ENCODE assay signal across 8 mouse cellular contexts in genomic region chr5:96161578-96162398, GRCm38 (mm10). TPM values are rescaled to one million over a fixed set of nuclear protein-coding genes. Genes with fewer than 3 reads are reported as not detected.
DNase-seq lines count a peak whose midpoint lies in the region; ATAC-seq and TF ChIP-seq lines count a peak whose summit lies in the region.

No protein-coding gene starts in this region.

- H3K4me3 ChIP-seq in G1E (ENCODE audit: low read depth, low read length), result peak overlapping the region; percentile 97
- peak overlapping the region; percentile 99 for H3K4me3 ChIP-seq in cerebellum, adult 2 months (replicated peaks; ENCODE audit: insufficient read depth, low read depth, low read length)
- H3K4me3 ChIP-seq in hindbrain, embryonic 11.5 days (ENCODE audit: low read depth, low read length), result peak overlapping the region; percentile 83
- H3K4me3 ChIP-seq in lung, embryonic 15.5 days, result peak overlapping the region; percentile 93
- H3K4me3 ChIP-seq in thymus, adult 2 months (ENCODE audit: control insufficient read depth, insufficient read depth, low read length), result peak overlapping the region; percentile 77

- peak overlapping the region; percentile 68 for H3K4me2 ChIP-seq in hindbrain, embryonic 11.5 days (replicated peaks; ENCODE audit: low read depth, low read length)
- H3K4me2 ChIP-seq in lung, embryonic 15.5 days, result peak overlapping the region; percentile 76

- 1% methylated on average over 83 of the region's 114 CpGs for WGBS in cerebellum, adult 2 months
- 0% methylated on average over 55 of the region's 114 CpGs for WGBS in hindbrain, embryonic 11.5 days
- under 1% methylated on average over 70 of the region's 114 CpGs for WGBS in lung, embryonic 15.5 days
- WGBS in thymus, adult 2 months, result under 1% methylated on average over 90 of the region's 114 CpGs

- peak; percentile 30 for DNase-seq in G1E (ENCODE audit: low spot score)
- peak; percentile 68 to 76 for DNase-seq in cerebellum, adult 2 months
- DNase-seq in hindbrain, embryonic 11.5 days (ENCODE audit: low spot score), result peak; percentile 69
- DNase-seq in layer of hippocampus, adult 9-11 months, result peak; percentile 21
- DNase-seq in ovary, adult 18-20 months (ENCODE audit: low spot score), result peak; percentile 30
- peak; percentile 74 for DNase-seq in thymus, adult 2 months

- TF ChIP-seq POLR2A in cerebellum, adult 2 months (IDR thresholded peaks at IDR 0.05; ENCODE audit: borderline replicate concordance, insufficient read depth, low read length), result peak; percentile 35; the same call in 1 of the 2 replicates
- TF ChIP-seq POLR2A in thymus, adult 2 months (IDR thresholded peaks at IDR 0.05; ENCODE audit: control insufficient read depth, extremely low read depth, insufficient read depth, low read length, poor library complexity), result peak; percentile 63; the same call in 1 of the 2 replicates

- peaks cover 30% of the 10 kb centered on the region for H3K4me1 ChIP-seq in G1E (ENCODE audit: insufficient read depth, low read depth, low read length)
- no peaks in the 10 kb centered on the region; the same call in 1 of the 2 replicates for H3K4me1 ChIP-seq in cerebellum, adult 2 months (ENCODE audit: control insufficient read depth, insufficient read depth, low read length)
- H3K4me1 ChIP-seq in hindbrain, embryonic 11.5 days (replicated peaks; ENCODE audit: control insufficient read depth, insufficient read depth, low read length), result no peaks in the 10 kb centered on the region
- peaks cover 23% of the 10 kb centered on the region for H3K4me1 ChIP-seq in lung, embryonic 15.5 days
- H3K4me1 ChIP-seq in thymus, adult 2 months (replicated peaks; ENCODE audit: control insufficient read depth, insufficient read depth, low read length), result peaks cover 3% of the 10 kb centered on the region; the same call in 1 of the 2 replicates

- peaks cover 2% of the 10 kb centered on the region for H3K36me3 ChIP-seq in G1E (replicated peaks)
- no peaks in the 10 kb centered on the region for H3K36me3 ChIP-seq in hindbrain, embryonic 11.5 days (ENCODE audit: control insufficient read depth, insufficient read depth, low read length)
- H3K36me3 ChIP-seq in lung, embryonic 15.5 days, result no peaks in the 10 kb centered on the region
- no peaks in the 10 kb centered on the region for H3K36me3 ChIP-seq in thymus, adult 2 months (ENCODE audit: control insufficient read depth, insufficient read depth, low read length)

- H3K27ac ChIP-seq in cerebellum, adult 2 months (ENCODE audit: insufficient read depth, low read length), result peak overlapping the region; percentile 97
- peak overlapping the region; percentile 98 for H3K27ac ChIP-seq in hindbrain, embryonic 11.5 days (ENCODE audit: low read depth, low read length)
- peak overlapping the region; percentile 99 for H3K27ac ChIP-seq in lung, embryonic 15.5 days
- peak overlapping the region; percentile 97 for H3K27ac ChIP-seq in thymus, adult 2 months (ENCODE audit: control insufficient read depth, insufficient read depth, low read length)

- H3K9me3 ChIP-seq in G1E (replicated peaks), result peaks cover 6% of the 10 kb centered on the region
- no peaks in the 10 kb centered on the region for H3K9me3 ChIP-seq in hindbrain, embryonic 11.5 days (ENCODE audit: control insufficient read depth, low read length)
- no peaks in the 10 kb centered on the region for H3K9me3 ChIP-seq in lung, embryonic 15.5 days

- TF ChIP-seq CTCF in G1E (IDR thresholded peaks at IDR 0.05; ENCODE audit: low read depth, low read length), result no peak
- no peak for TF ChIP-seq CTCF in cerebellum, adult 2 months (IDR thresholded peaks at IDR 0.05; ENCODE audit: borderline replicate concordance, insufficient read depth, low read depth, low read length)
- TF ChIP-seq CTCF in thymus, adult 2 months (IDR thresholded peaks at IDR 0.05; ENCODE audit: borderline replicate concordance, control insufficient read depth, extremely low read depth, insufficient read depth, low read length, poor library complexity), result no peak

- ATAC-seq in G1E (ENCODE audit: extremely low read depth, insufficient number of reproducible peaks, low FRiP score, poor library complexity, severe bottlenecking), result no peak
- peak; percentile 51 for ATAC-seq in frontal cortex, adult (ENCODE audit: low TSS enrichment)
- peak; percentile 68 for ATAC-seq in hindbrain, embryonic 11.5 days (ENCODE audit: low FRiP score)
- ATAC-seq in lung, embryonic 15.5 days (ENCODE audit: borderline replicate concordance, extremely low read depth, low FRiP score, low TSS enrichment), result peak; percentile 49

- peak overlapping the region; percentile 98 for H3K9ac ChIP-seq in hindbrain, embryonic 11.5 days (ENCODE audit: low read depth, low read length)
- peak overlapping the region; percentile 98 for H3K9ac ChIP-seq in lung, embryonic 15.5 days

- no peaks in the 10 kb centered on the region for H3K27me3 ChIP-seq in G1E (ENCODE audit: insufficient read depth, low read length)
- no peaks in the 10 kb centered on the region for H3K27me3 ChIP-seq in cerebellum, adult 2 months (ENCODE audit: control insufficient read depth, insufficient read depth, low read length)
- no peaks in the 10 kb centered on the region for H3K27me3 ChIP-seq in hindbrain, embryonic 11.5 days (ENCODE audit: control insufficient read depth, insufficient read depth, low read length)
- H3K27me3 ChIP-seq in lung, embryonic 15.5 days, result no peaks in the 10 kb centered on the region
- H3K27me3 ChIP-seq in thymus, adult 2 months (ENCODE audit: control insufficient read depth, insufficient read depth, low read length), result no peaks in the 10 kb centered on the region

RNA-seq across cellular contexts. Expression of gene Cnot6l, which starts 2.2 kb away (rescaled TPM):
- total RNA-seq in G1E (2014; fragmentation: Nextera tagmentation) (190 and 198 TPM in 2 replicates), G1E (2017) (111 and 141 TPM in 2 replicates)
- polyA plus RNA-seq in G1E (2012), result 6.0 and 6.8 TPM in 2 replicates
- 14.9 and 15.2 TPM in 2 replicates for polyA plus RNA-seq in cerebellum, adult 2 months (2012; rRNA removed)
- polyA plus RNA-seq in hindbrain, embryonic 11.5 days (2014; fragmentation: Nextera tagmentation; extraction: Ambion mirVana), result 9.6 and 15.1 TPM in 2 replicates
- 22.9 and 23.4 TPM in 2 replicates for polyA plus RNA-seq in lung, embryonic 15.5 days (2015; fragmentation: Nextera tagmentation; extraction: Ambion mirVana)
- 23.0 and 27.3 TPM in 2 replicates for polyA plus RNA-seq in thymus, adult 2 months (2012; rRNA removed)

RNA-seq across cellular contexts. Expression of gene Mrpl1, which starts 47.5 kb away (rescaled TPM):
- total RNA-seq in G1E (2014; fragmentation: Nextera tagmentation) (42.5 and 46.2 TPM in 2 replicates), G1E (2017) (41.9 and 50.9 TPM in 2 replicates)
- polyA plus RNA-seq in G1E (2012), result 2.6 and 3.1 TPM in 2 replicates
- 12.8 and 13.2 TPM in 2 replicates for polyA plus RNA-seq in cerebellum, adult 2 months (2012; rRNA removed)
- polyA plus RNA-seq in hindbrain, embryonic 11.5 days (2014; fragmentation: Nextera tagmentation; extraction: Ambion mirVana), result 21.3 and 25.7 TPM in 2 replicates
- 18.6 and 19.6 TPM in 2 replicates for polyA plus RNA-seq in lung, embryonic 15.5 days (2015; fragmentation: Nextera tagmentation; extraction: Ambion mirVana)
- 2.7 TPM in 2 replicates for polyA plus RNA-seq in thymus, adult 2 months (2012; rRNA removed)

Comparison
In these comparisons a context has a peak if more than half of its experiments do, and no peak if none do; other contexts are left out.
1. DNase-seq: peak in every context shown above with its lines; median percentile 74 in thymus, adult 2 months; 72 in cerebellum, adult 2 months; 69 in hindbrain, embryonic 11.5 days; 30 in G1E; 30 in ovary, adult 18-20 months; 21 in layer of hippocampus, adult 9-11 months.